Mouse (Mus musculus) liver, embryonic 15.5 days (tissue): ENCODE results near the gene Sh3bp5. TPM values are rescaled to one million over a fixed set of nuclear protein-coding genes. Genes with fewer than 3 reads are reported as not detected.

Experiments
- ATAC-seq: fragments of 200-750 bp; cut with Nextera tagmentation; 2 replicates; pipeline ENCODE4 v1.8.0; 2017; ENCODE audit warnings: moderate number of reproducible peaks, mild to moderate bottlenecking, moderate library complexity; ENCODE audit not compliant: insufficient read depth
- H3K27ac ChIP-seq: fragments of 300-500 bp; sonication (generic); replicated peaks from 2 replicates; pipeline ENCODE4 v1.5.1; 2015; ENCODE audit warnings: mild to moderate bottlenecking, inconsistent platforms
- H3K27me3 ChIP-seq: fragments of 300-500 bp; sonication (generic); 2 replicates; pipeline ENCODE4 v1.6.1; 2015; ENCODE audit warnings: mild to moderate bottlenecking, inconsistent platforms
- H3K36me3 ChIP-seq: fragments of 300-500 bp; sonication (generic); replicated peaks from 2 replicates; pipeline ENCODE4 v1.6.1; 2015; ENCODE audit warnings: moderate library complexity, mild to moderate bottlenecking, inconsistent platforms
- H3K4me1 ChIP-seq: fragments of 300-500 bp; sonication (generic); replicated peaks from 2 replicates; pipeline ENCODE4 v1.6.1; 2015; ENCODE audit warnings: inconsistent platforms
- H3K4me2 ChIP-seq: fragments of 300-500 bp; sonication (generic); 2 replicates; pipeline ENCODE4 v1.6.1; 2015; ENCODE audit warnings: moderate library complexity, mild to moderate bottlenecking, inconsistent platforms
- H3K4me3 ChIP-seq: fragments of 300-500 bp; sonication (generic); replicated peaks from 2 replicates; pipeline ENCODE4 v1.5.1; 2015; ENCODE audit warnings: mild to moderate bottlenecking, inconsistent platforms
- H3K9ac ChIP-seq: fragments of 300-500 bp; sonication (generic); 2 replicates; pipeline ENCODE4 v1.6.1; 2015; ENCODE audit warnings: moderate library complexity, mild to moderate bottlenecking, inconsistent platforms
- H3K9me3 ChIP-seq: fragments of 300-500 bp; sonication (generic); replicated peaks from 2 replicates; pipeline ENCODE4 v1.6.1; 2016; ENCODE audit warnings: inconsistent platforms
- WGBS: fragments of 180-500 bp; shearing (Covaris S2); methylation state at CpG from one replicate; pipeline ENCODE4 v1.1.7; 2015; ENCODE audit warnings: mixed read lengths; ENCODE audit not compliant: insufficient replicate concordance; 5-methylcytosine and 5-hydroxymethylcytosine counted together
- polyA plus RNA-seq: library from polyadenylated mRNA; unstranded; fragments of >200 nt; fragmentation: Nextera tagmentation; extraction: Ambion mirVana; gene quantifications from 2 replicates; pipeline ENCODE4 v1.2.1, GENCODE M21; 2015

Gene Sh3bp5
- polyA plus RNA-seq, 1 experiment from 2014 or later, result 16.9 TPM

DNA sequence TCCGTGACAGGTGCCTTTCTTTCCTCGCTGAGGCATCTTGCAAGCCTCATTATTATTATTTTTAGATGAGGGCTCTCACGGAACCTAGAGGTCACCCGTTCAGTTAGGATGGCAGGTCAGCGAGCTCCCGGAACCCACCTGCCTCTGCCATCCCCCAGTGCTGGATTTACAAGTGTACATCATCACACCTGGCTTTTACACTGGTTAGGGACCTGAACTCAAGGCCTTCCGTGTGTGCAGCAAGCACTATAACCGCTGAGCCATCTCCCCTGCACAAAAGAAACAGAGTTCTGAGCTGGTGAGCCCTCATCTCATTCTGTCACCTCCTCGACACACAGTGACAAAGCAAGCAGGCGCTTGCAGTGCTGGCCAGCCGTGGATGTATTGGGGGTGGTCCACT, 114.7 kb downstream of the Sh3bp5 start:
- H3K27ac ChIP-seq, result no peak overlapping the region
- no peak overlapping the region for H3K4me2 ChIP-seq
- ATAC-seq, result no peak
- 82% methylated on average over 11 of the region's 11 CpGs for WGBS
- H3K4me1 ChIP-seq, result peaks cover 44% of the 10 kb centered on the region
- H3K9ac ChIP-seq, result no peak overlapping the region
- H3K36me3 ChIP-seq, result no peaks in the 10 kb centered on the region
- H3K4me3 ChIP-seq, result no peak overlapping the region
- H3K9me3 ChIP-seq, result no peaks in the 10 kb centered on the region
- no peaks in the 10 kb centered on the region for H3K27me3 ChIP-seq

DNA sequence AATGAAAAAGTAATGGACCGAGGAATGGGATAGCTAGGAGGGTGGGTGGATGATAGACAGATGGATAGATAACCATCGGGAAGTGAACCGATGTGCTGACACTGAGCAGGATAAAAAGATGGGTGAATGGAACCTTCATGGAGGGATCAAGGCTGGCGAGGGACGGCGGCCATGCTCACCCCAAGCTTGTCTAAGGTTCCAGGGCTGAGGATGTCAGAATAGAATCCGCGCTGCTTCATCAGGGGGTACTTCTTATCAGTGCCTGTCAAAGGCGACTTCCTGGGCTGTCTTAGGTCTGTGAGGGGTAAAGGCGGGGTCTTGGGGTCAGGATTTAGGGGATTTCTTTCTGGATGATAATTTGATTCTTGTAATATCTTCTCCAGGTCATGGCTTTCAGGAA, 116.3 kb downstream of the Sh3bp5 start:
- Histone ChIP-seq H3K27me3 (no peaks in the 10 kb centered on the region), H3K4me1 (peaks cover 43% of the 10 kb centered on the region), H3K36me3 (no peaks in the 10 kb centered on the region), H3K4me2 (no peak overlapping the region), H3K4me3 (no peak overlapping the region), H3K9me3 (no peaks in the 10 kb centered on the region), H3K27ac (no peak overlapping the region), H3K9ac (no peak overlapping the region)
- no peak for ATAC-seq
- WGBS, result 64% methylated on average over 10 of the region's 10 CpGs

DNA sequence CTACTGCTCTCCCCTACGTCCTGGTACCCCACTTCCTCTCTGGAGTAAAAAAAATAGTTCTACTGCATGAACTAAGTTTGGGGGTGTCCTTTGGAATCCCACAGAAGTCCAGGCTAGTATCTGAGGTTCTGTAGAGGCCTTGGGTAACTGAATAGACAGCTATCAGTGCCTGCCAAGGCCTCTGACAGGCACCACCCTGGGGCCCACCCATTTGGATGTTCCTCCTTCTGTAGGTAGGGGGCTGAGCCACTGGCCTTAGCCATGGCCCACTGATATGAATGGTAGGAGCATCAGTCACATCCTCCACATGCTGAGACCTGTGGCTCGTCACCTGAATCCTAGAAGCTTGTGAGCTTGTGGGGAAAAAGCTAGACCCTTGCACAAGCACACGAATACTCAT, 118.1 kb downstream of the Sh3bp5 start:
- no peak overlapping the region; the same call in 1 of the 2 replicates for H3K27ac ChIP-seq
- 0 out of 2 replicates have a peak, but pooled peaks cover 4% of the 10 kb centered on the region for H3K27me3 ChIP-seq
- H3K4me3 ChIP-seq, result no peak overlapping the region
- no peak overlapping the region for H3K9ac ChIP-seq
- H3K4me2 ChIP-seq, result peak overlapping the region; percentile 24; the same call in 1 of the 2 replicates
- H3K9me3 ChIP-seq, result no peaks in the 10 kb centered on the region
- peaks cover 27% of the 10 kb centered on the region for H3K4me1 ChIP-seq
- WGBS, result 48% methylated on average over 3 of the region's 3 CpGs
- peak; percentile 81 for ATAC-seq
- no peaks in the 10 kb centered on the region for H3K36me3 ChIP-seq

DNA sequence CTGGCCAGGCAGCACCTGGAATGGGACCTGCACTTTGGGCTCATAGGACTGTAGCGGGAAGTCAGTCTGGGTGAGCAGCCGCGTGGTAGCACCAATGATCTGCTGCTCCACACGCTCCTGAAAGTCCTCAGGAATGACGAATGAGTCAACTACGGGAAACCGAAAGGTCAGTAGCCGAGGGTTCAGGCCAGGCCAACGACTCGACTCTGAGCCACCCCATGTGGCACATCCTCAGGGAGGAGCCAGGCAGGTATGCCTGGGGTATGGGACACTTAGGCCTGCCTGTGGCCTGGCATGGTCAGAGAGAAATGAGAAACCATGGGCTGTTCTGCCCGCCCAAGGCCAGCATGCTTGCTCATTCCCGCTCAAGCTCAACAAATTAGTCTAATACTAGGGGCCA, 119.3 kb downstream of the Sh3bp5 start:
- no peak overlapping the region for H3K4me2 ChIP-seq
- no peak overlapping the region for H3K4me3 ChIP-seq
- ATAC-seq, result no peak
- no peaks in the 10 kb centered on the region for H3K9me3 ChIP-seq
- peaks cover 27% of the 10 kb centered on the region for H3K4me1 ChIP-seq
- WGBS, result 76% methylated on average over 12 of the region's 12 CpGs
- H3K27ac ChIP-seq, result no peak overlapping the region
- H3K27me3 ChIP-seq, result 0 out of 2 replicates have a peak, but pooled peaks cover 4% of the 10 kb centered on the region
- no peak overlapping the region for H3K9ac ChIP-seq
- H3K36me3 ChIP-seq, result no peaks in the 10 kb centered on the region

DNA sequence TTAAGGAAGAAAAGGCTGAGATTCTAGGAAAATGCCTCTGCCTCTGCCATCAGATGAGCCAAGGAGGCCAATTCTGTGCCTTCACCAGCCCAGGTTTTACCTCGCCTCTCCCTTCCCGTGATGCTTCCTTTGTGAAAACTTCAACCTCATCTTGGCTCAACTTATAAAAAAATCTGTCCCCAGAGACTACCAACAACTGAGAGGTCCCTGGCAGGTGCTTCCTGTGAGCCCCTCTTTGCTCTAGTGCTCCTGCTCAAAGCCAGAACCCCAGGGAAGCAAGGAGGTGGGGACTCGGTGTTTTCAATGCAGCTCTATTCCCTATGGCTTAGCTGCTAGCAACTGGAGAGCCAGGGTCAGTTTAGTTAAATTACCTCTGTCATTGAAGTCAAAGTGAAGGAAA, 122.7 kb downstream of the Sh3bp5 start:
- Histone ChIP-seq H3K4me3 (no peak overlapping the region), H3K27me3 (peaks cover 8% of the 10 kb centered on the region; the same call in 1 of the 2 replicates), H3K9ac (no peak overlapping the region), H3K9me3 (no peaks in the 10 kb centered on the region), H3K27ac (no peak overlapping the region), H3K36me3 (no peaks in the 10 kb centered on the region), H3K4me1 (peaks cover 19% of the 10 kb centered on the region), H3K4me2 (no peak overlapping the region)
- no peak for ATAC-seq
- WGBS, result 52% methylated on average over 3 of the region's 3 CpGs

Other genes with a start within 250 kb of the Sh3bp5 start
- 66.4 and 66.7 TPM in 2 replicates for gene Tnnc1, start 227.8 kb downstream of the Sh3bp5 start, polyA plus RNA-seq
- 92.3 and 115 TPM in 2 replicates for gene Nisch, start 219.1 kb downstream of the Sh3bp5 start, polyA plus RNA-seq
- gene Sema3g, start 218.2 kb downstream of the Sh3bp5 start, polyA plus RNA-seq, result 0.03 and 0.08 TPM in 2 replicates
- 5.6 and 6.3 TPM in 2 replicates for gene Phf7, start 184.8 kb downstream of the Sh3bp5 start, polyA plus RNA-seq
- 35.8 and 37.6 TPM in 2 replicates for gene Bap1, start 184.6 kb downstream of the Sh3bp5 start, polyA plus RNA-seq
- 0.09 and 0.14 TPM in 2 replicates for gene Dnah1, start 112.2 kb downstream of the Sh3bp5 start, polyA plus RNA-seq
- gene Capn7, start 99.4 kb downstream of the Sh3bp5 start, polyA plus RNA-seq, result 16.4 and 16.8 TPM in 2 replicates
- gene Eaf1, start 58.3 kb upstream of the Sh3bp5 start, polyA plus RNA-seq, result 23.5 and 23.8 TPM in 2 replicates
- gene Mettl6, start 59.0 kb upstream of the Sh3bp5 start, polyA plus RNA-seq, result 25.0 and 27.6 TPM in 2 replicates
- 0.28 and 0.50 TPM in 2 replicates for gene Colq, start 155.3 kb upstream of the Sh3bp5 start, polyA plus RNA-seq
- gene Gm49387, start 204.8 kb upstream of the Sh3bp5 start, polyA plus RNA-seq, result 2.9 and 3.6 TPM in 2 replicates
- 11.6 and 13.2 TPM in 2 replicates for gene Btd, start 204.9 kb upstream of the Sh3bp5 start, polyA plus RNA-seq
- gene Hacl1, start 205.2 kb upstream of the Sh3bp5 start, polyA plus RNA-seq, result 11.4 and 12.7 TPM in 2 replicates